Mouse (Mus musculus) liver, adult 2 months (tissue): ENCODE measurements around the gene Mxra8. TPM values are rescaled to one million over a fixed set of nuclear protein-coding genes. Genes with fewer than 3 reads are reported as not detected.

Experiments used
- DNase-seq: peaks from one replicate; pipeline ENCODE4 v3.0.0-alpha.2; 2011; ENCODE audit warnings: low read depth, low spot score; ENCODE audit errors: extremely low read depth
- H3K27ac ChIP-seq: fragments of 200-500 bp; replicated peaks from 2 replicates; pipeline ENCODE4 v1.5.1; 2012; ENCODE audit warnings: low read depth, mild to moderate bottlenecking, control low read depth, inconsistent platforms, low read length; ENCODE audit not compliant: insufficient read depth
- H3K27me3 ChIP-seq: fragments of 200-500 bp; 2 replicates; pipeline ENCODE4 v1.6.1; 2012; ENCODE audit warnings: mild to moderate bottlenecking, moderate library complexity, low read length, inconsistent platforms; ENCODE audit not compliant: control insufficient read depth, insufficient read depth
- H3K36me3 ChIP-seq: fragments of 200-500 bp; 2 replicates; pipeline ENCODE4 v1.6.1; 2012; ENCODE audit warnings: low read length, inconsistent platforms; ENCODE audit not compliant: control insufficient read depth, insufficient read depth
- H3K4me1 ChIP-seq: fragments of 200-500 bp; 2 replicates; pipeline ENCODE4 v1.6.1; 2011; ENCODE audit warnings: low read length; ENCODE audit not compliant: control insufficient read depth, insufficient read depth
- H3K4me3 ChIP-seq: fragments of 200-500 bp; 2 replicates; pipeline ENCODE4 v1.5.1; 2011; ENCODE audit warnings: low read depth, mild to moderate bottlenecking, control low read depth, low read length, moderate library complexity; ENCODE audit not compliant: insufficient read depth
- H3K79me2 ChIP-seq: fragments of 200-500 bp; 2 replicates; pipeline ENCODE4 v1.6.1; 2012; ENCODE audit warnings: inconsistent platforms, mild to moderate bottlenecking, low read length, moderate library complexity; ENCODE audit not compliant: control insufficient read depth, insufficient read depth
- H3K9ac ChIP-seq: fragments of 200-500 bp; 2 replicates; pipeline ENCODE4 v1.6.1; 2012; ENCODE audit warnings: low read depth, mild to moderate bottlenecking, control low read depth, inconsistent platforms, low read length
- CTCF ChIP-seq: fragments of 200-500 bp; IDR thresholded peaks from 2 replicates; pipeline ENCODE4 v1.5.1; 2011; ENCODE audit warnings: low read depth, low read length, control low read depth
- POLR2A ChIP-seq: fragments of 200-500 bp; IDR thresholded peaks from 2 replicates; pipeline ENCODE4 v1.6.1; 2011; ENCODE audit warnings: low read length, control low read depth; ENCODE audit not compliant: insufficient read depth; ENCODE audit errors: extremely low read depth
- WGBS: fragments of 180-500 bp; shearing (Covaris S2); methylation state at CpG from one replicate; pipeline ENCODE4 v1.1.7; 2018; 5-methylcytosine and 5-hydroxymethylcytosine counted together
- polyA plus RNA-seq: library from polyadenylated mRNA; depleted of rRNA; stranded (reverse); fragments of >200 nt; gene quantifications from 2 replicates; pipeline ENCODE4 v1.2.3, GENCODE M21; 2012
- total RNA-seq: library from RNA; depleted of rRNA; stranded (reverse); fragments of >200 nt; gene quantifications from 2 replicates; pipeline ENCODE4 v1.2.3, GENCODE M21; 2014

The Mxra8 gene
- total and polyA plus RNA-seq, 2 experiments, result 8.8 to 15.4 TPM

DNA sequence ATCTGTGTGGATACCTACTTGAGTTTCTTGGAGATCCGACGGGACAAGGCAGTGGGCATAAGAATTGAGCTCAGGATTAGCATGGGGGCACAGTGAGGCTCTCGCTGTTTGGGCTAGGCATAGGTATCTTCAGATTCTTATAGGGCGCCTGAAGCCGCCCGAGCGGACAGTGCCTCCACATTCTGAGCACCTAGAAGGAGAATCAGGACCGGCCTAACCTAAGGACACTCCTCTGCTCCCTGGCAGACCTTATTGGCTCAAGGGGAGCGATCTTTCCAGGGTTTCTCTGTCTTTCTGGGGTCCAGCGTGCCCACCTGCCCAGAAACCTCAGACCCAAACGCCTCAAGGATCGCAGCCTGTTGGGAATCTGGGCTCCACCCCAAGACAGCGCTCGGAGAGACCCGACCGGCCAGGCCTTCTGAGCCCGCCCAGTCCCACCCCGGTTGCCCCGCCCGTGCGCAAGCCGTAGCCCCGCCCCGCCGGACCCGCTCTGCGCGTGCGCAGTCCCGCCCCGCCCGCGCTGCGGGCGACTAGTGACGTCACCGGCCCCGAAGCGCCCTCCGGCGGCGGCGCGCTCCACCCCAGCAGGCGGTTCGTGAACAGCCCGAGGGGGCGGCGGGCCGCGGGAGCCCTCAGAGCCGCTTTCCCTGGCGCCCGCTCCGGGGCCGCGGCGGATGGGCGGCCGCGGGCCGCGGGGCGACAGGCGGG lies 7.5 kb downstream of the Mxra8 start, which contains the start of gene Dvl1:
Gene Dvl1, plus strand, starts transcription at position 532 of the 708 bp plus-strand sequence.
- H3K4me1 ChIP-seq, result peaks cover 25% of the 10 kb centered on the region
- H3K4me3 ChIP-seq, result peak within 1 kb of the TSS; percentile 91
- H3K9ac ChIP-seq, result peak within 1 kb of the TSS; percentile 92
- WGBS, result 3% methylated on average over 64 of the region's 65 CpGs
- TF ChIP-seq CTCF (peak; percentile 53; the same call in 1 of the 2 replicates), POLR2A (peak; percentile 51)
- no peaks in the 10 kb centered on the region for H3K27me3 ChIP-seq
- peak; percentile 68 for DNase-seq
- H3K27ac ChIP-seq, result peak within 1 kb of the TSS; percentile 70
- H3K79me2 ChIP-seq, result peaks cover 39% of the 10 kb centered on the region
- H3K36me3 ChIP-seq, result no peaks in the 10 kb centered on the region

DNA sequence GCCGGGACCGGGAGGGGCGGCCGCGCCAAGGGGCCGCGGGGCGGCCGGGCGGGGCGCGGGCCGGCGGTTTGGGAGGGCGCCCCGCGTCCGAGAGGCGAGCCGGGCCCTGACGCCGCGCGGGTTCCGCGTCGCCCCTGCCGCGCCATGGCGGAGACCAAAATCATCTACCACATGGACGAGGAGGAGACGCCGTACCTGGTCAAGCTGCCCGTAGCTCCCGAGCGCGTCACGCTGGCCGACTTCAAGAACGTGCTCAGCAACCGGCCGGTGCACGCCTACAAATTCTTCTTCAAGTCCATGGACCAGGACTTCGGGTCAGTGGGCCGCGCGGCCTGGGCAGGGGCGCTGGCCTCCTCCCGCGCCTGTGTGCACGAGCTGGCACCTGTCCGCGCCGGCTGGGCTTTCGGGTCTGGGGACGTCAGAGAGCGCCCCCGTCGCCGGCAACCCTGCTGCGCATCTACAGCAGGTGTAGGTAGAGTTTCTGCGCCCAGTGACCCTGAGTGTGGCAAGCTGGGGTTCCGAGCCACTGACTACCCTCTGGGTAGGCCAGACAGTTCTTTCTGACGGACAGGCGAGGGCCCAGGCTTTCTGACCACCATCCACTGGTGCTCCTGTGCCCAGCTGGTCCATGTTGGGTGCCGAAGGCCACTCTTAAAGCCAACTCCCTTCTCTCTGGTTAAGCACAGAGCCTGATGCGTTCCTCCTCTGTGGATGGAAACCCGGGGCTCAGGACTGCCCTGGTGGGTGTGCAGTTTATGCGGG lies 8.3 kb downstream of the Mxra8 start:
- Histone ChIP-seq H3K79me2 (peaks cover 40% of the 10 kb centered on the region), H3K27me3 (no peaks in the 10 kb centered on the region), H3K36me3 (no peaks in the 10 kb centered on the region), H3K4me1 (peaks cover 25% of the 10 kb centered on the region), H3K27ac (peak overlapping the region; percentile 70), H3K9ac (peak overlapping the region; percentile 92), H3K4me3 (peak overlapping the region; percentile 91)
- WGBS, result 1% methylated on average over 61 of the region's 69 CpGs
- no peak for TF ChIP-seq POLR2A
- TF ChIP-seq CTCF, result no peak
- DNase-seq, result no peak

DNA sequence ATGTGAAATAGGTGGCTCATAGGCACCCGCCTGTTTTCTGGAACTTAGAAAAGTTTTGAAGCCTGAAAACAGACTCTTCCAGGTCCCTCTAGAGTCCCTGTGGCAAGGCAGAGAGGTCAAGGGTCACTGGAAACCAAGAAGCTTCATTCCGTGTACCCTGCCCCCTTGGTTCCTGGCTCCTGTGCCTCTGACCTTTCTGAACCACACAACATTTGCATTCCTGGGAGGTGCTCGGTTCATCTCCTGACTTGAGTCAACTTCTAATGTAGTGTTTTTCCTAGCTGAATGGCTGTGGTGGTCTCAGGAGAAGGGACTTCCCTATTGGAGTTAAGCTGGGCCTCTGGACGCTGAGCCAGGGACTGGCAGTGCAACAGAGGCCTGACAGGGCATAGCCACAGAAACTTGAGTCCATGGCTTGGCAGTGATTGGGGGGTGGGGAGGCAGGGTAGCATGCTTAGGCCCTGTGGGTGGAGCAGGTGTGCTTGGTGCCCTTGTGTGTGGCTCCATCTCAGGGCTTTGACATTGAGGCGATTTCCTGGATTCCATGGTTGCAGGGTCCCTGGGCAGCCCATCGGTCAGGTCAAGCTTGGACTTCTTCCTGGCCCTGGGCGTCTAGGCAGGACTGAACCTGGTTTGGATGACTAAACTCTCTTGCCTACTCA lies 9.1 kb downstream of the Mxra8 start:
- Histone ChIP-seq H3K4me3 (peak overlapping the region; percentile 91), H3K4me1 (peaks cover 25% of the 10 kb centered on the region), H3K9ac (peak overlapping the region; percentile 92), H3K79me2 (peaks cover 40% of the 10 kb centered on the region), H3K36me3 (no peaks in the 10 kb centered on the region), H3K27me3 (no peaks in the 10 kb centered on the region), H3K27ac (peak overlapping the region; percentile 70)
- DNase-seq, result peak; percentile 89
- no peak for TF ChIP-seq CTCF
- TF ChIP-seq POLR2A, result no peak
- 25% methylated on average over 7 of the region's 7 CpGs for WGBS

DNA sequence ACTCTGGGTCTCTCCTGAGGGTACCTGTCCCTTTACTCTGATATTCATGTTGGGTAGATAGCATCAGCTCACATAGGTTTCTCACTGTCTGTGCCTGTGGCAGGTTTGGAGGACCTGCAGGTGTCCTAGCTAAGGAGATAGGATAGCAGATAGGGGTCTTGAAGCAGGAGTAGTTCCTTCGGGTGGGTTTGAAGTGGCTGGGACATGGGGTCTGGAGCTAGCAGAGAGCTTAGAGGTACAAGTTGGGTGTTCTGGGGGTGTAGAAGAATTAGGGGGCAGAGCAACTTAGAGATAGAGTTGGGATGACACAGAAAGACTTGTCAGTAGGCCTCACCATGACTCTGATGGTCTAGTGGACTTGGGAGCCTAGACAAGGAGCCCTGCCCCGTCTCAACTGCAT lies 9.9 kb downstream of the Mxra8 start:
- DNase-seq, result no peak
- Histone ChIP-seq H3K79me2 (peaks cover 40% of the 10 kb centered on the region), H3K36me3 (no peaks in the 10 kb centered on the region), H3K27ac (no peak overlapping the region), H3K9ac (no peak overlapping the region), H3K27me3 (no peaks in the 10 kb centered on the region), H3K4me3 (no peak overlapping the region), H3K4me1 (peaks cover 25% of the 10 kb centered on the region)
- WGBS, result 78% methylated on average over 2 of the region's 2 CpGs
- TF ChIP-seq CTCF (no peak), POLR2A (no peak)

- peaks cover 40% of the 10 kb centered on the region for H3K79me2 ChIP-seq
- no peaks in the 10 kb centered on the region for H3K27me3 ChIP-seq
- H3K36me3 ChIP-seq, result no peaks in the 10 kb centered on the region
- no peak overlapping the region for H3K4me3 ChIP-seq
- no peak for TF ChIP-seq CTCF
- no peak for TF ChIP-seq POLR2A
- DNase-seq, result peak; percentile 64
- no peak overlapping the region for H3K9ac ChIP-seq
- H3K27ac ChIP-seq, result peak overlapping the region; percentile 15; the same call in 1 of the 2 replicates
- peaks cover 25% of the 10 kb centered on the region for H3K4me1 ChIP-seq
- 26% methylated on average over 3 of the region's 3 CpGs for WGBS
Observed at GRCm38 (mm10) chr4:155849792-155850451, 10.4 kb downstream of the Mxra8 start.
